Mouse (Mus musculus): Measurements from ENCODE around the gene H2-T24.

Gene H2-T24

GRCm38 (mm10) chr17:35981776-35982175, 38.6 kb downstream of the H2-T24 start:
- DNase-seq = no peak

- DNase-seq = peak; percentile 52
These were observed 40.0 kb downstream of the H2-T24 start for GRCm38 (mm10) chr17:35980363-35980754.

GRCm38 (mm10) chr17:35979401-35980362, 40.7 kb downstream of the H2-T24 start, which contains the start of the genes Gnl1 and Prr3:
TSS of gene Gnl1 (plus strand) at chr17:35979851.
TSS of gene Prr3 (minus strand) at chr17:35980236.
- DNase-seq = peak; percentile 93

DNA sequence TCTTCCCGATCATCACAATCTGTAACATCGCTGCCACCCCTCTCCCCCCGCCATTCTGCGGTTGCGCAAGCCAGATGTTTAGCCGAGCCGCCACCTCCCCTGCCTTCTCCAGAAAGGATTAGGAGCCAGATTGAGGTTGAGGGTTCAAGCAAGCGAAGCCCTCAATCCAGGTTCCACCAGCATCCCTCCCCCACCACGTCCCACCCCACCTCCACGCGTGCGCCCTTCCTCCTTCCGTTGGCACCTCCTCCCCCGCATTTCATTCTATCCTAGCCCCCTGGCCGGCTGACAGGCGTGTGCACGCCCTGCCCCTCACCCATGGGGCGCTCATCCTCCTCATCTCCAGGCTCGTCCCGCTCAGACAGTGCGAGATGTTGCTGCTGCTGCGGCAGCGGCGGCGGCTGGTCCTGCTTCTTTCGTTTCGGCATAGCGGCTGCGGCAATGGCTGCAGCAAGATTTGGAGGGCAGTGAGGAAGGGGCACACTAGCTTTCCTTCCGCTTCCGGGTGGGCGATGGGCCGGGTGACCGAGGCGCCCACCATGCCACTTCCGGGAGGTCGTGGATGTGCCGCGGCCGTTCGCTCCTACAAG, 41.5 kb downstream of the H2-T24 start:
- peak; percentile 91 for DNase-seq

GRCm38 (mm10) chr17:35972131-35972530, 48.2 kb downstream of the H2-T24 start:
- no peak for DNase-seq

GRCm38 (mm10) chr17:35969418-35970389, 50.7 kb downstream of the H2-T24 start, which contains the start of gene Abcf1:
TSS of gene Abcf1 (minus strand) at chr17:35969761.
- DNase-seq = peak; percentile 99

DNA sequence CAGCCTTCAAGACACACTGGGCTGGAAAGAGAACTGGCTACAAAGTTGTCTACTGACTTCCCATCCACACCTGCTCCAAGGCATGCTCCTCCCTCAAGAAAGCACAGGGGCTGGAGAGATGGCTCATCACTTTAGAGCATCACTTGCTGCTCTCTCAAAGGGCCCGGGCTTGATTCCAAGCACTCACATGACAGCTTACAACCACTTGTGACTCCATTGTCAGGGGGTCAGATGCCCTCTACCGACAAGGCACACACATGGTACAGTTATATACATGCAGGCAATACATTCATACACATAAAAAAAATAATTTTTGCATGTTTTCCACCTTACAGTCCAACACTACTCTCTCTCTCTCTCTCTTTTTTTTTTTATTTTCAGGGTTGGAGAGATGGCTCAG, 52.7 kb downstream of the H2-T24 start:
- no peak for DNase-seq

GRCm38 (mm10) chr17:35963279-35963678, 57.1 kb downstream of the H2-T24 start:
- no peak for DNase-seq

- DNase-seq = no peak
These were observed 61.7 kb downstream of the H2-T24 start for GRCm38 (mm10) chr17:35958533-35959223.
